Mouse (Mus musculus): ENCODE measurements around the gene Cdc14a.
A peak's percentile ranks its signal among the peaks of the same experiment; 100 is the strongest.
"Not testable (repeated sequence)": the region's sequence is repeated elsewhere in the genome, so short reads cannot be mapped to it uniquely, and the experiment has no call there.

Cdc14a gene

DNA sequence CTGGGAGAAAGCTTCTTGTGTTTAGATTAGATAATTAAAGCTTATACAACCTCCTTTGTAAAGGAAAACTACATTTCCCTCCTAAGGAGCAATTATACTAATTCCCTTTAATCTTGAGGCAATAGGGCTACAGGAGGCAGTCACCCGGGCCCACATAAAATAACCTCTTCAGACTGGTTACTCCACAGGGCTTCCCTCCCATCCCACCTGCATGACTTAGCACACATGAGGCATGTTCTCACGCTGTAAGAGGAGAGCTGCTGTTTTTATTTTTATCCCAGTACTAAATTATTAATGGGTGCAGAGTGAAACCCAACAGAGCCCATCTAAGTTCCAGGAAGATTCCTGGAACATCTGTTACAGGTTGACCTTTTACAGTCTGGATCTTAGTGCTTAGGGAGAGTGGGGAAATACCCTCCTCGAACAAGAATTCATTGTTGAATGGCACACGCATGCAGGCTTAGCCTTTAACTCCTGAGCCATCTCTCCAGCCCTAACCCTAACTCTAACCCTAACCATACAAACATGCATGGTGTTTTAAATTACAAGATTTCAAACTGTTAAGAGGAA lies 54.9 kb downstream of the Cdc14a start:
- DNase-seq = peak; percentile 22

- no peak for DNase-seq
Measured at GRCm38 (mm10) chr3:116366125-116366524, 57.7 kb downstream of the Cdc14a start.

DNA sequence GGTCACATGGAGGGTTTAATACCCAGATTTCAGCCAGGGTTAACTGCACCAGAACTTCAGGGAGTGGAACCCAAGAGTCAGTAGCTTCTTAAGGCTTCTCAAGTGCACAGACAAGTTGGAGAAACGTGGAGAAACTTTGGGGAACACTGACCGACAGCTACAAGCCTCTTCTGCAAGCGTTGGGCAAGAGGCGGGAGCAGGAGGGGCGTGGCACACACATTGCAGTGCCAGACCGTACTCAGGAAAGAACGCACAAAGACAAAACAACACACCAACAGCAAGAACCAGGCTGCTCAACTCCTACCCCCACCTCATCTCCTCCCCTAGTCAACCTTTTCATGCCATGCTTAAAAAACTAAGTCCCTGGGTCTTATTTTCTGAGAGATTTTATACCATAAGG lies 61.9 kb downstream of the Cdc14a start:
- DNase-seq = no peak

- no peak for DNase-seq
Measured at GRCm38 (mm10) chr3:116361101-116361500, 62.7 kb downstream of the Cdc14a start.

DNA sequence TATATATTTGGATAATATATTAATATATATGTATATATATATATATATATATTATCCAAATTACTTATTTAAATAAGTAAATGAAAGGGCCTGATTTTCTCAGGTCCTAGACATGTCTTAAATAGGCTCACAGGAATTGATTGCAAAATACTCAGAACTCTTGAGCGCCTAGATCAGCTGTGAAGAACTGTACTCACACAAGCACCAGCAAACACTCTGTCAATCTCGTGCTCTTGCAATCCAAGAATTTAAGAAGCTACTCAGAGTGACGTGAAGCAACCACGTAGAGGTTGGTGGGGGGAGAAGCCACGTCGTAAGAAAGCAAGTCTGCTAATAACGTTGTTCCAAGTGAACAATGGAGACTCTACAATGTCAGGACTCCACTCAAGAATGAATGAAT lies 66.0 kb downstream of the Cdc14a start:
- no peak for DNase-seq

GRCm38 (mm10) chr3:116357180-116357579 lies 66.7 kb downstream of the Cdc14a start:
- no peak for DNase-seq

DNA sequence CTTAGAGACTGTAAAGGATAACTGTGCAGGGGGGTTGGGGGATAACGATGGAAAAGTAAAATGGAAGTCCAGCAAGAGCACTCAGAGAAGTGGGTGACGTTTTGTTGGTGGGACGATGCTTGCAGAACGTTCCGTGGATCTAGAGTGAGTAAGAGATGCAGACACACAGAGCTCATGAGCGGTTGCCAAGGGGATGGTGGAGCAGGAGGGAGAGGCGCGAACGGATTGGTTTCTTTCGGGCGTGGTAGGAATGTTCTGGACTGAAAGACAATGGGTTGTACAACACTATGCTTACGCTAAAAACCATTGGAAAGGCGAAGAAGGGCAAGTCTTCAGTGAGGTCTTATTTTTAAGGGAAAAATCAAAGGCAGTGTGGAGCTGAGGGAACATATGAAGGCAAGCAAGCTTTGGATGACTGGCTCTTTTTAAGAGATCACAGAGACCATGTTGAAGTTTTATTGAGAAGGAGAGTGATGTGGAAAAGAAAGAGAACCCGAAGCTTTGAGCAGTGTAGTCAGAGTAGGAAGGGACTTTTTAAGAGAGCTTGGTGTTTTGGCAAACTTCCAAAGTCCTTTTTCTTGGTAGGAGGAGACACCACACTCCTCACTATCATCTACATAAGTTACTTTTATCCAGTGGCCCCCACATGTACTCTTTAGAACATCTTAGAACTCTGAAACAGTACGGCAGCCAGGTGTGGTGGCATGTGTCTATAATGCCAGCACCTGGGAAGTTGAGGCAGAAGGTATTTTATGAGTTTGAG lies 68.6 kb downstream of the Cdc14a start:
- DNase-seq = no peak

- DNase-seq = no peak
Measured at GRCm38 (mm10) chr3:116352486-116352885, 71.3 kb downstream of the Cdc14a start.

GRCm38 (mm10) chr3:116350389-116350967 lies 73.4 kb downstream of the Cdc14a start:
- DNase-seq = no peak

DNA sequence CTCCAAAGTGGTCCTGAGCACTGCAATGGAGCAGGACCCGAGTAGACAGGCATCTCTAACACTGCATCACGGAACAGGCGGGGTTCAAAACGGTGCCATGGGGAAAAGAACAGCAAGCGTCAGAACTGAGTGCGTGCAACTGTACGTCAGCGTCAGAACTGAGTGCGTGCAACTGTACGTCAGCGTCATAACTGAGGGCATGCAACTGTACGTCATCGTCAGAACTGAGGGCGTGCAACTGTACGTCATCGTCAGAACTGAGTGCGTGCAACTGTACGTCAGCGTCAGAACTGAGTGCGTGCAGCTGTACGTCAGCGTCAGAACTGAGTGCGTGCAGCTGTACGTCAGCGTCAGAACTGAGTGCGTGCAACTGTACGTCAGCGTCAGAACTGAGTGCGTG lies 76.3 kb downstream of the Cdc14a start:
- not testable (repeated sequence) for DNase-seq

DNA sequence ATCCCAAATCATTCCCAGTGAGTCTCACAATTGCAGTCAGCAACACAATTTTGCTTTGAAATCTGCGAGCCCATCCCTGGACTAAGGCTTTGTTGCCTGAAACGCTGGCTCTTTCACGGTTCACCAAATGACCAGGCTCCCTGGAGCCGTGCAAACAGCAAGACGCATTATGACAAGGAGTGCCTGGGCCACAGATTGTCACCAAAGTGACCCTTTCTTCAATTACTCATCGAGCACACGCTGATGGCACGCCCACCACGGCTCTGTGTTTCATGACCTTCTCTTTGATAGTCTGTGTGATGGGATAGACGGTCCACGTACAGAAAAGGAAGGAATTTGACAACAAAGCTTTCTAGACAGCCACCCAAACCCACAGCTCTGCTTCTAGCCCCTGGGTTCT lies 78.6 kb downstream of the Cdc14a start:
- DNase-seq = peak; percentile 22

GRCm38 (mm10) chr3:116342251-116342650 lies 81.6 kb downstream of the Cdc14a start:
- no peak for DNase-seq

- DNase-seq = peak; percentile 82
Measured at GRCm38 (mm10) chr3:116340950-116341624, 82.7 kb downstream of the Cdc14a start.

DNA sequence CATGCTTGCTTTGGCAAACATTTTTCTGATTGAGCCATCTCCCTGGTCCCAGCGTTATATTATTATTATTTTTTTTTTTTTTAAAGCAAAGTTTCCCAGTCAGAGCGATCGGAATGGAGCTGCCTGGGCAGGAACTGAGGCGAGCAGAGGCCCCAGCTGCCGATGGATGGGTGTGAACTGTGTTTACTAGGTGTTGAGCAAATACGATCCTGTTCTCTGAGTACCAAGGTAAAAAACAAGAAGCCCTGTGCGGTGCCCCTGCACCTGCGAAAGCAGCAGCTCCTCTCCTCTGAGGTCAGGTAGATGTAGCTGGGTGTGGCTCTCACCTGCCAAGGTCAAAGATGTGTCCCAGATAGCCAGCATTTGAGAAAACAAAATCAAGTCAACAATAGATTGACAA lies 83.6 kb downstream of the Cdc14a start:
- DNase-seq = no peak

- DNase-seq = no peak
Measured at GRCm38 (mm10) chr3:116338616-116339015, 85.2 kb downstream of the Cdc14a start.

DNA sequence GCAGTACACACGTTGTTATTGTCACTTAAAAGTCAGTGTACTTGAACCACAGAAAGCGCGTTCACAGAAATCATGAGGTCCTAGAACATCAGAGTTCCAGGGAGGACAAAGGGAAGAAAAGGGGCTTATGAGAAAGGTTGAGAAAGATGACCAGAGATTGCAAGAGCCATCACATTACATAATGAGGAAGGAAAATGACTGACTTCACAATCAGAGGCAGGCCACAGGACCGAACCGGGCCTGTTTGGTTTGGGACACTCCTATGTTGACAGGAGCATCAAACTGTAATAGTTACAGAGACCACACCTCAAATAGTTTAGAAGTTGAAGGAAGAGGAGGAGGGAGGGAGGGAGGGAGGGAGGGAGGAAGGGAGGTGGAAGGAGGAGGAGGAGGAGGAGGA lies 86.0 kb downstream of the Cdc14a start:
- no peak for DNase-seq

DNA sequence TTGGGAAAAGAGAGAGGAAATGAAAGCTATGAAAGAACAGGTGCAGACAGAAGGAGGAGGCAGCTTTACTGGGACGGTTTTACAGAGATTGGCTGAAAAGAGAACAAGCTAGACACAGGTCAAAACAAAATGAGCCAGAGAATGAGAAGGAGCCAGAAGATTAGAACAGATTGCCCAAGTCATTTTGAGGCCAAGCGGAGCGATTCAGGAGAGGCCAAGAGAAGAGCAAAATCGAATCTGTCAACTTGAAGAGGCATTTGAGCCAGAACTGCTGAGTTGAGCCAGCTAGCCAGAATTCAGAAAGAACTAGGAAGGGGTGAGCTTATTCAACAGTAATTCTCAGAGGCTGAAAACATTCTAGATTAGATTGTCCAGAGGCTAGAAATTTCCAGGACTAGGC lies 88.8 kb downstream of the Cdc14a start:
- no peak for DNase-seq

- DNase-seq = no peak
Measured at GRCm38 (mm10) chr3:116333711-116334110, 90.1 kb downstream of the Cdc14a start.

DNA sequence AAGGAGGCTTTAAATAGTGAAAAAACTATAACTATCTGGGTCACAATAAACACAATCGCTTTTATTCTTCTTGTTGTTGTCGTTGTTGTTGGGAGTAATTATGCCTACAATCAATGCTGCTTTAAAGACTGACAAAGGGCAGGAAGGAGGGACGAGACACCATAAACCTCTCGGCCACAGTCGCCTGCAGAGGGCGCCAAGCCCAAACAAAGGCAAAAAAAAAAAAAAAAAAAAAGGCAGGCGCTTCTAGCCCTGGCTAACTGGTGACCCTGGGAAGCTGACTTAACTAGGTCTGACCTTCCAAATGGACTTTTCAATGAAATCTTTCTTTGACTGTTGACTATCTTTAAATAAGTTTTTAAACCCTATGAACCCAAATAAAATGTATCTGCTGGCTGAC lies 90.6 kb downstream of the Cdc14a start:
- peak; percentile 76 for DNase-seq

DNA sequence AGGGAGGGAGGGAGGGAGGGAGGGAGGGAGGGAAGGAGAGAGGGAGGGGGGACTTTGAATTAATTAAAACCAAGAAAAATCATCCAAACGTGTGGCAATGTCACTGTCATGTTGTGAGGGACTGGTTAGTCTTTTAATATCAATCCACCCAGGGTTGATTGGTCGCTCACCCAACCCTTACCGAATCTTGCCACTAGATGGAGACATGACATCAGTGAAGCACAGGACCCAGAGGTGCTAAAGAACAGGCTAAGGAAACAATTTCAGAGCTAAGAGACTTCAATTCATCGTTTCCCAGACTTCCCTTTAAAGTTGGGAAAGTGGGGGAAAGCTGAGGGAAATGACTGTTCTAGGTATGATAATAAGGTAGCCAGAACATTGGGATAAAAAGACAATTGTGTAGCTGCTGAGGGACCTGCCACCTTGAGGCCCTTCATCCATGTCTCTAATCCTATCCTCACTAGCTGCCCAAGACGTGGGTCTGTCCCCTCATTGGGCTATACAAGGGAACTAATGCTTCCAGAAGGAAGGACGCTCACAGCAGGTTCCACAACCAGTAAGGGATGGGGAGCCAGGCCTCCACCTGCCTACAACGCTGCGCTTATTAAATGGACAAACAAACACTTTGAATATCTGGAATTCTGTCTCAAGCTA lies 91.9 kb downstream of the Cdc14a start:
- DNase-seq = peak; percentile 82

- no peak for DNase-seq
Measured at GRCm38 (mm10) chr3:116329976-116330375, 93.9 kb downstream of the Cdc14a start.

DNA sequence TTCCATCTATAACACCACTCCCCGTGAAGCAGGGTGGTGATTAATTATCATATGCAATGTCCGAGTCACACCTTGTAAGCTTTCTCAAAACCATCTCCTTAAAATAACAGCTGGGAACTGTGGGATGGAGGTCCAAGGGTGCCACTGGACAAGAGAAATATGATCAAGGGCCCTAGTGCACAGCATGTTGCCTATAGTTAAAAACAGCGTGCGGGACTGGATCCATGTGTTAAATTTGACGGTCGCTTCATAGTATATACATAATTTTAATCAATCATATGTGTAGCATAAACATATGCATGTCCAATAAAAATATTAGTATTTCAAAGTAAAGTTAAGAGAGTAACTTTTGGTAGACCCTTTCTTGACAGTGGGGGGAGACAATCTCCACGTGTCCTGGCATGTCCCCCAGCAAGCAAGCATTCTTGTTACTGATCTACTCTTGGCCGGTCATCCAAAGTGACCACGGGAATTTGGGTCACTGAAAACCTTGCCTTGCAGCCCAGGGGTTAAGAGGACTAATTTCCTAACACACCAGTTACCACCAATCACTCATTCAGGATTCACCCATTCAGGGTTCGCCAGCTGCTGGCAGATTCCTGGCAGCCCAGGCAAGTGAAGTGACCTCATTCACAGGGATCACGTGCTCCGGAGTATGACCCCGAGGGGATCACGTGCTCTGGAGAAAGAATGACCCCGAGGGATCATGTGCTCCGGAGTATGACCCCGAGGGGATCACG lies 94.6 kb downstream of the Cdc14a start:
- DNase-seq = peak; percentile 82

DNA sequence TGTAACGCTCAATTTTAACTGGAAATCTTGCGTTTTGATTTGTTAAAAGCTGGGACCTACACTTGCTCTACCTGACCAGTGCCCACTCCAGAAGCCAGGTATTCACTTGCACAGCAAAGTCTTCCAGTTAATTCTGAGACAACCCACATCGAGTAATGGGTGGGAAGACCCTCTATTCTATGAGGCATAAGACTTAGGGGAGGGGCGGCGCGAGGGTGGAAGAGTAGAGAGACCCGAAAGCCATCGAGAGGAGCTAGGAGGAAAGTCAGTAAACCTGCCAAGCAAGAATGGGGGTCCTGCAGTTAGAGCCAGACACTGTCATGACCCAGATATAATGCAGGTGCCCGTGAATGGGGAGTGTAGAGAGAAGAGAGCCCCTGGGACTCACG lies 96.2 kb downstream of the Cdc14a start:
- no peak for DNase-seq
